Mouse (Mus musculus) cortical plate, adult 2 months (tissue): Measurements from ENCODE around the gene Aldh2.

ENCODE experiments used
- CTCF ChIP-seq: fragments of 200-500 bp; IDR thresholded peaks from 2 replicates; pipeline ENCODE4 v1.5.1; 2011; ENCODE audit warnings: mild to moderate bottlenecking, control low read depth, low read length; ENCODE audit not compliant: insufficient read depth; ENCODE audit errors: extremely low read depth
- POLR2A ChIP-seq: fragments of 200-500 bp; IDR thresholded peaks from 2 replicates; pipeline ENCODE4 v1.6.1; 2011; ENCODE audit warnings: mild to moderate bottlenecking, low read length, control low read depth; ENCODE audit not compliant: insufficient read depth; ENCODE audit errors: extremely low read depth

GRCm38 (mm10) chr5:121576927-121577488, 16.6 kb downstream of the Aldh2 start:
- no peak for TF ChIP-seq POLR2A
- TF ChIP-seq CTCF = no peak
